Mouse (Mus musculus): ENCODE results near the gene Pdss1. TPM values are rescaled to one million over a fixed set of nuclear protein-coding genes. Genes with fewer than 3 reads are reported as not detected.
"Not testable (repeated sequence)": the region's sequence is repeated elsewhere in the genome, so short reads cannot be mapped to it uniquely, and the experiment has no call there.

The Pdss1 gene
- polyA plus RNA-seq, 1 experiment from 2014 or later = 32.1 TPM

DNA sequence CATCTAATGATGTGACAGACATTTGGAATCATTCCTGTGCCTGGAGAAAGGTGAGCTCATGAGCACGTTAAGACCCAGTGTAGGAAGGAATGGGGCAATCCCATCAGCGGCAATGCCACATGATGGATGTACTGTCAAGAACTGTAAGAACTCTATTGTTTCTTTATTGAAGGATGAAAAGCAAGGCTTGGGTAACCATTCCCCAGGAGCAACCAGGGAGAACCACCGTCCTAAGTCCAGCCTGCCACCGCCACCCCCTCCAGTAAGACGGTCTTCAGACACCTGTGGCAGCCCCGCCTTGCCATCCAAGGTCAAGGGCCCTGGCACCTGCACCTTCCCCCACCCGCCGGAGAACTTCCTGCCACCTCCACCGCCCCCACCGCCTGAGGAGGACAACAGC lies 20.7 kb upstream of the Pdss1 start:
- no peaks in the 10 kb centered on the region for H3K27me3 ChIP-seq (ENCODE audit: control insufficient read depth, insufficient read depth, low read length)
- H3K4me2 ChIP-seq = no peak overlapping the region
- no peak for ATAC-seq (replicated peaks; ENCODE audit: insufficient number of reproducible peaks, low FRiP score, low TSS enrichment)
- no peaks in the 10 kb centered on the region for H3K36me3 ChIP-seq (ENCODE audit: control insufficient read depth, insufficient read depth, low read length)
- no peaks in the 10 kb centered on the region for H3K4me1 ChIP-seq (ENCODE audit: control insufficient read depth, insufficient read depth, low read length)
- H3K27ac ChIP-seq (ENCODE audit: low read depth, low read length) = no peak overlapping the region
- H3K9ac ChIP-seq (ENCODE audit: low read depth, low read length) = no peak overlapping the region
- H3K4me3 ChIP-seq (ENCODE audit: low read depth, low read length) = no peak overlapping the region
- H3K9me3 ChIP-seq (replicated peaks; ENCODE audit: control insufficient read depth, low read length) = no peaks in the 10 kb centered on the region
- 33% methylated on average over 10 of the region's 10 CpGs for WGBS (ENCODE audit: insufficient replicate concordance)

GRCm38 (mm10) chr2:22876614-22877013 lies 18.7 kb upstream of the Pdss1 start:
- Histone ChIP-seq H3K4me2 (no peak overlapping the region), H3K27ac (ENCODE audit: low read depth, low read length) (no peak overlapping the region), H3K4me1 (ENCODE audit: control insufficient read depth, insufficient read depth, low read length) (no peaks in the 10 kb centered on the region), H3K4me3 (ENCODE audit: low read depth, low read length) (no peak overlapping the region), H3K9me3 (replicated peaks; ENCODE audit: control insufficient read depth, low read length) (no peaks in the 10 kb centered on the region), H3K27me3 (ENCODE audit: control insufficient read depth, insufficient read depth, low read length) (no peaks in the 10 kb centered on the region), H3K9ac (ENCODE audit: low read depth, low read length) (no peak overlapping the region), H3K36me3 (ENCODE audit: control insufficient read depth, insufficient read depth, low read length) (no peaks in the 10 kb centered on the region)
- ATAC-seq (replicated peaks; ENCODE audit: insufficient number of reproducible peaks, low FRiP score, low TSS enrichment) = no peak
- 90% methylated on average over 3 of the region's 3 CpGs for WGBS (ENCODE audit: insufficient replicate concordance)

DNA sequence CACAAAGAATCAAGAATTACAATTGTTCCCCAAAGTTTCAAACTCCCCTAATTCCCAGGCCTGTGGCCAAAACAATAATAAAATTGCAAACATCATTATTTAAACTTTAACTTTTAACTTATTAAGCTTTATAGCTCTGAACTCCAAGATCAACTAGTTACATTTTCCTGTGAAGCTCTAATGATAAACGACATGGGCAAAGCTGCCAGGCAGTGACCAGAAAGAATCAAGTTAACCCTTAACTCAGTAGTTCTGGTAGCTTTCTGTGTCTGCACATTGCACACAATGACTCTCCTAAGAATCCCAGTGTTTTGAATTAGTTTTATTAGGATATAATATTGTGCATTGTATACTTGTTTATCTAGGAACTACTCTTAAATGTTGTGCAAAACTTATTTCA lies 16.5 kb upstream of the Pdss1 start:
- 50% methylated on average over 1 of the region's 1 CpGs for WGBS (ENCODE audit: insufficient replicate concordance)
- Histone ChIP-seq H3K36me3 (ENCODE audit: control insufficient read depth, insufficient read depth, low read length) (no peaks in the 10 kb centered on the region), H3K4me1 (ENCODE audit: control insufficient read depth, insufficient read depth, low read length) (no peaks in the 10 kb centered on the region), H3K27ac (ENCODE audit: low read depth, low read length) (no peak overlapping the region), H3K4me2 (no peak overlapping the region), H3K9ac (ENCODE audit: low read depth, low read length) (no peak overlapping the region), H3K27me3 (ENCODE audit: control insufficient read depth, insufficient read depth, low read length) (no peaks in the 10 kb centered on the region), H3K9me3 (replicated peaks; ENCODE audit: control insufficient read depth, low read length) (no peaks in the 10 kb centered on the region), H3K4me3 (ENCODE audit: low read depth, low read length) (no peak overlapping the region)
- no peak for ATAC-seq (replicated peaks; ENCODE audit: insufficient number of reproducible peaks, low FRiP score, low TSS enrichment)

DNA sequence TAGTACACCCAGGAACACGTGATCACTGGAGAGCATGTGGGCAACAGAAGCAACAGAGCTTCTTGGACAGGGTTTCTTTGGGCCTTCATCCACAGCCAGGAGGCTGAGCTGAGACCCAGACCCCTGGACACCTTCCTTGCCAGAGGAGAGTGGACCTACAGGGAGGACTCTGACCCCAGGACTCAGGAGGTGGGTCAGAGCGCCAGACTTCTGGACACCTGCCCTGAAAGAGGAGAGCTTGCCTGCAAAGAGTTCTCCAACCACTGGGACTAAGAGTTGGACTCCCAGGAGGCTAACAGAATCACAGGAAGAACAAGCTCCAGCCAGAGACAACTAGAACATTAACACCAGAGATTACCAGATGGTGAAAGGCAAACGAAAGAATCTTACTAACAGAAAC lies 14.6 kb upstream of the Pdss1 start:
- H3K9ac ChIP-seq (ENCODE audit: low read depth, low read length); H3K4me2 ChIP-seq; ATAC-seq (replicated peaks; ENCODE audit: insufficient number of reproducible peaks, low FRiP score, low TSS enrichment); H3K27me3 ChIP-seq (ENCODE audit: control insufficient read depth, insufficient read depth, low read length); H3K9me3 ChIP-seq (replicated peaks; ENCODE audit: control insufficient read depth, low read length); H3K4me1 ChIP-seq (ENCODE audit: control insufficient read depth, insufficient read depth, low read length); H3K4me3 ChIP-seq (ENCODE audit: low read depth, low read length); H3K36me3 ChIP-seq (ENCODE audit: control insufficient read depth, insufficient read depth, low read length); H3K27ac ChIP-seq (ENCODE audit: low read depth, low read length): not testable (repeated sequence)
- 74% methylated on average over 3 of the region's 3 CpGs for WGBS (ENCODE audit: insufficient replicate concordance)

GRCm38 (mm10) chr2:22894932-22895281 lies 415 bp upstream of the Pdss1 start:
- H3K27me3 ChIP-seq (ENCODE audit: control insufficient read depth, insufficient read depth, low read length) = no peaks in the 10 kb centered on the region
- WGBS (ENCODE audit: insufficient replicate concordance) = 20% methylated on average over 9 of the region's 9 CpGs
- 0 out of 2 replicates have a peak, but pooled peaks have one; percentile 12 for ATAC-seq (replicated peaks; ENCODE audit: insufficient number of reproducible peaks, low FRiP score, low TSS enrichment)

DNA sequence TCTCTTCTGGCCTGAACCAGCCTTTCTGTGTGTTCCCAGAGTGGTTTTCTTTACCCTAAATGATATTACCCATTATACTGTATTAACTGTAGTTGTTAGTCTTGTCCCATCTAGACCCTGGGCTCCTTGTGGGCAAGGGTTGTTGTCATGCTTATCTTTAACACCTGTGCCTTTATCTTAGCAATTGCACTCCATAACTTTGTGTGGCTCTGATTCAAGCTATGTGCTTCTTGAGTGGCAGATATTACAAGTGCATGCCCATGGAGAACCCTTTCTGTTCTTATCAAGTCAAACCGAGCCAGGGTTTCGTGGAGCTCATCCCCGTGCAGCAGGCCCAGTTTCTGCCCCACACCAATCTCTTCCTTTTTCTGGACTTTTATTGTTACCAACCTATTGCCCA lies 8.6 kb downstream of the Pdss1 start:
- no peak for ATAC-seq (replicated peaks; ENCODE audit: insufficient number of reproducible peaks, low FRiP score, low TSS enrichment)
- WGBS (ENCODE audit: insufficient replicate concordance) = 84% methylated on average over 3 of the region's 3 CpGs
- H3K9me3 ChIP-seq (replicated peaks; ENCODE audit: control insufficient read depth, low read length) = no peaks in the 10 kb centered on the region
- no peak overlapping the region for H3K4me3 ChIP-seq (ENCODE audit: low read depth, low read length)
- H3K27me3 ChIP-seq (ENCODE audit: control insufficient read depth, insufficient read depth, low read length) = no peaks in the 10 kb centered on the region
- H3K36me3 ChIP-seq (ENCODE audit: control insufficient read depth, insufficient read depth, low read length) = 0 out of 2 replicates have a peak, but pooled peaks cover 2% of the 10 kb centered on the region
- no peak overlapping the region for H3K27ac ChIP-seq (ENCODE audit: low read depth, low read length)
- no peak overlapping the region for H3K9ac ChIP-seq (ENCODE audit: low read depth, low read length)
- no peak overlapping the region for H3K4me2 ChIP-seq
- H3K4me1 ChIP-seq (ENCODE audit: control insufficient read depth, insufficient read depth, low read length) = no peaks in the 10 kb centered on the region

More at GRCm38 (mm10) chr2:22894932-22895281, 415 bp upstream of the Pdss1 start:
- peak overlapping the region; percentile 70 for H3K4me2 ChIP-seq
- no peaks in the 10 kb centered on the region for H3K36me3 ChIP-seq (ENCODE audit: control insufficient read depth, insufficient read depth, low read length)
- no peaks in the 10 kb centered on the region for H3K4me1 ChIP-seq (ENCODE audit: control insufficient read depth, insufficient read depth, low read length)
- no peaks in the 10 kb centered on the region for H3K9me3 ChIP-seq (replicated peaks; ENCODE audit: control insufficient read depth, low read length)
- H3K9ac ChIP-seq (ENCODE audit: low read depth, low read length) = peak overlapping the region; percentile 90
- H3K27ac ChIP-seq (ENCODE audit: low read depth, low read length) = peak overlapping the region; percentile 86
- H3K4me3 ChIP-seq (ENCODE audit: low read depth, low read length) = peak overlapping the region; percentile 93

DNA sequence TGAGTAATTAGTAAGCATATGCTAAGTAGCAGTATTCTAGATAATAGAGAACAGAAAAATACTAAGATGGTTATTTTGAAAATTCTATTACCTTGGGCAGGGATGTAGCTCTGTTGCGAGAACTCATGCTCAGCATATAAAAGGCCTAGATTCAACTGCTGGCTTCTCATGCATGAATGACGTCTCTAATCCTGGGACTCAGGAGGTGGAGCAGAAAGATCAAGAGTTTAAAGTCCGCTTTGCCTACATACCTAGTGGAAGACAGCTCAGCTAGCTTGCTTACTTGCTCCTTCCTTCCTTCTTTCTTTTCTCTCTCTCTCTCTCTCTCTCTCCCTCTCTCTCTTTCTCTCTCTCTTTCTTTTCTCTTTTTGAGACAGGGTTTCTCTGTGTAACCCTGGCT lies 19.1 kb downstream of the Pdss1 start:
- no peak overlapping the region for H3K9ac ChIP-seq (ENCODE audit: low read depth, low read length)
- H3K27ac ChIP-seq (ENCODE audit: low read depth, low read length) = no peak overlapping the region
- H3K4me2 ChIP-seq = no peak overlapping the region
- no peaks in the 10 kb centered on the region for H3K9me3 ChIP-seq (replicated peaks; ENCODE audit: control insufficient read depth, low read length)
- 83% methylated on average over 3 of the region's 3 CpGs for WGBS (ENCODE audit: insufficient replicate concordance)
- H3K4me1 ChIP-seq (ENCODE audit: control insufficient read depth, insufficient read depth, low read length) = no peaks in the 10 kb centered on the region
- H3K27me3 ChIP-seq (ENCODE audit: control insufficient read depth, insufficient read depth, low read length) = no peaks in the 10 kb centered on the region
- H3K36me3 ChIP-seq (ENCODE audit: control insufficient read depth, insufficient read depth, low read length) = peaks cover 11% of the 10 kb centered on the region
- ATAC-seq (replicated peaks; ENCODE audit: insufficient number of reproducible peaks, low FRiP score, low TSS enrichment) = no peak
- H3K4me3 ChIP-seq (ENCODE audit: low read depth, low read length) = no peak overlapping the region

DNA sequence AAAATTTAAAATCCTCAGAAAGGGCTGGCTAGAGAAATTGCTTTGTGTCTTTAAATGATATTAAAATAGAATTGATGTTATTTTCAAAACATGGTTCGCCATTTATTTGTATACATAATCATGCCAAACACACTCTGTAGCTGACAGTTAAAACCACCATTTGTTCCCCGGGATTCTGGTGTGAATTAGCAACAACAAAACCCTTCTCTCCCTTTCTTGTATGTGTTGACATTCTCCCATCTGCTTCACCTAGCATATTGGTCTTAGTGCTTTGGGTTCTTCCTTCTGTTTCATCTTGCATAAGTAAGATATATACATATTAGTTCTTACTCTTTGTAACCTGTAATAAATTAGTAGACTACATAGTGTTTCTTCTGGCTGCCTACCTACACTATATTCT lies 23.3 kb downstream of the Pdss1 start:
- Histone ChIP-seq H3K4me2 (no peak overlapping the region), H3K9me3 (replicated peaks; ENCODE audit: control insufficient read depth, low read length) (no peaks in the 10 kb centered on the region), H3K4me1 (ENCODE audit: control insufficient read depth, insufficient read depth, low read length) (no peaks in the 10 kb centered on the region), H3K4me3 (ENCODE audit: low read depth, low read length) (no peak overlapping the region), H3K36me3 (ENCODE audit: control insufficient read depth, insufficient read depth, low read length) (peaks cover 3% of the 10 kb centered on the region), H3K27me3 (ENCODE audit: control insufficient read depth, insufficient read depth, low read length) (no peaks in the 10 kb centered on the region), H3K27ac (ENCODE audit: low read depth, low read length) (no peak overlapping the region), H3K9ac (ENCODE audit: low read depth, low read length) (no peak overlapping the region)
- no peak for ATAC-seq (replicated peaks; ENCODE audit: insufficient number of reproducible peaks, low FRiP score, low TSS enrichment)
- WGBS (ENCODE audit: insufficient replicate concordance) = 88% methylated on average over 2 of the region's 2 CpGs

DNA sequence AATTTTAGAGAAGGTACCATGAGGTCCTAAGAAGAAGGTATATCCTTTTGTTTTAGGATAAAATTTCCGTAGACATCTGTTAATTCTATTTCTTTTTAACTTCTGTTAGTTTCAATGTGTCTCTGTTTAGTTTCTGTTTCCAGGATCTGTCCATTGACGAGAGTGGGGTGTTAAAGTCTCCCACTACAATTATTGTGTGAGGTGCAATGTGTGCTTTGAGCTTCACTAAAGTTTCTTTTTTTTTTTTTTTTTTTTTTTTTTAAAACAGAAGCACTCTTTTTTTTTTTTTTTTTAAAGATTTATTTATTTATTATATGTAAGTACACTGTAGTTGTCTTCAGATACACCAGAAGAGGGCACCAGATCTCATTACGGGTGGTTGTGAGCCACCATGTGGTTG lies 30.6 kb downstream of the Pdss1 start:
- ATAC-seq (replicated peaks; ENCODE audit: insufficient number of reproducible peaks, low FRiP score, low TSS enrichment); H3K4me3 ChIP-seq (ENCODE audit: low read depth, low read length); H3K4me1 ChIP-seq (ENCODE audit: control insufficient read depth, insufficient read depth, low read length); H3K9me3 ChIP-seq (replicated peaks; ENCODE audit: control insufficient read depth, low read length); H3K9ac ChIP-seq (ENCODE audit: low read depth, low read length); H3K27me3 ChIP-seq (ENCODE audit: control insufficient read depth, insufficient read depth, low read length); H3K27ac ChIP-seq (ENCODE audit: low read depth, low read length); H3K36me3 ChIP-seq (ENCODE audit: control insufficient read depth, insufficient read depth, low read length); H3K4me2 ChIP-seq: not testable (repeated sequence)
- WGBS (ENCODE audit: insufficient replicate concordance) = 91% methylated on average over 2 of the region's 3 CpGs
